Mouse (Mus musculus) liver, embryonic 14 days (tissue): Measurements from ENCODE around the gene Fads3. TPM values are rescaled to one million over a fixed set of nuclear protein-coding genes. Genes with fewer than 3 reads are reported as not detected.

Source experiments
- polyA plus RNA-seq: library from polyadenylated mRNA; depleted of rRNA; stranded (reverse); fragments of >200 nt; gene quantifications from 2 replicates; pipeline ENCODE4 v1.2.3, GENCODE M21; 2012; rRNA removed

The Fads3 gene
- polyA plus RNA-seq, result 6.2 and 8.6 TPM in 2 replicates

GRCm38 (mm10) chr19:10041388-10042148 is at the start of gene Fads3:
Fads3 (plus strand) TSS chr19:10041569.

GRCm38 (mm10) chr19:10001206-10001969 is 40.0 kb upstream of the Fads3 start, which contains the start of the genes Best1 and Rab3il1:
Best1 (minus strand) TSS chr19:10001633.
Rab3il1 (plus strand) TSS chr19:10001669.

GRCm38 (mm10) chr19:10101341-10102053 is 60.1 kb downstream of the Fads3 start, which contains the start of gene Fads2:
Fads2 (minus strand) TSS chr19:10101746.

Other genes with a start within 250 kb of the Fads3 start
- gene Scgb2a2, start 194.0 kb upstream of the Fads3 start, polyA plus RNA-seq, result not detected in 2 replicates
- gene Incenp, start 142.0 kb upstream of the Fads3 start, polyA plus RNA-seq, result 68.8 and 73.2 TPM in 2 replicates
- gene Fth1, start 61.0 kb upstream of the Fads3 start, polyA plus RNA-seq, result 1,480 and 1,744 TPM in 2 replicates
- gene Best1, start 39.9 kb upstream of the Fads3 start, polyA plus RNA-seq, result 0.02 and 0.05 TPM in 2 replicates
- 99.0 and 121 TPM in 2 replicates for gene Rab3il1, start 39.9 kb upstream of the Fads3 start, polyA plus RNA-seq
- gene Fads2, start 60.2 kb downstream of the Fads3 start, polyA plus RNA-seq, result 37.6 and 41.0 TPM in 2 replicates
- 30.4 and 33.9 TPM in 2 replicates for gene Fads1, start 141.3 kb downstream of the Fads3 start, polyA plus RNA-seq
- gene Tmem258, start 162.4 kb downstream of the Fads3 start, polyA plus RNA-seq, result 77.9 and 80.6 TPM in 2 replicates
- gene Fen1, start 162.6 kb downstream of the Fads3 start, polyA plus RNA-seq, result 70.1 and 84.8 TPM in 2 replicates
- 4.8 and 5.8 TPM in 2 replicates for gene Myrf, start 199.2 kb downstream of the Fads3 start, polyA plus RNA-seq